Mouse (Mus musculus): ENCODE measurements around the gene Fam198a.
"Not testable (repeated sequence)": the region's sequence is repeated elsewhere in the genome, so short reads cannot be mapped to it uniquely, and the experiment has no call there.

Gene Fam198a

GRCm38 (mm10) chr9:122020321-122020720 is 69.5 kb downstream of the Fam198a start:
- no peak for DNase-seq (ENCODE audit: low spot score in 2 of 2)

- not testable (repeated sequence) for DNase-seq (ENCODE audit: low spot score in 2 of 2)
Measured at GRCm38 (mm10) chr9:122021171-122021570, 70.4 kb downstream of the Fam198a start.

GRCm38 (mm10) chr9:122021581-122021980 is 70.8 kb downstream of the Fam198a start:
- DNase-seq (ENCODE audit: low spot score in 2 of 2), result no peak

- no peak for DNase-seq (ENCODE audit: low spot score in 2 of 2)
Measured at GRCm38 (mm10) chr9:122022776-122023175, 72.0 kb downstream of the Fam198a start.

- no peak for DNase-seq (ENCODE audit: low spot score in 2 of 2)
Measured at GRCm38 (mm10) chr9:122023873-122024272, 73.1 kb downstream of the Fam198a start.

GRCm38 (mm10) chr9:122024419-122024818 is 73.6 kb downstream of the Fam198a start:
- no peak for DNase-seq (ENCODE audit: low spot score in 2 of 2)

- no peak for DNase-seq (ENCODE audit: low spot score in 2 of 2)
Measured at GRCm38 (mm10) chr9:122025855-122026590, 75.2 kb downstream of the Fam198a start.

GRCm38 (mm10) chr9:122027081-122027913 is 76.5 kb downstream of the Fam198a start:
- DNase-seq (ENCODE audit: low spot score in 2 of 2), result no peak

- DNase-seq (ENCODE audit: low spot score in 2 of 2), result no peak
Measured at GRCm38 (mm10) chr9:122027914-122028745, 77.3 kb downstream of the Fam198a start.

GRCm38 (mm10) chr9:122029765-122030164 is 79.0 kb downstream of the Fam198a start:
- DNase-seq (ENCODE audit: low spot score in 2 of 2), result no peak
